ENCODE assay signal across 26 mouse cellular contexts in the genomic region with DNA sequence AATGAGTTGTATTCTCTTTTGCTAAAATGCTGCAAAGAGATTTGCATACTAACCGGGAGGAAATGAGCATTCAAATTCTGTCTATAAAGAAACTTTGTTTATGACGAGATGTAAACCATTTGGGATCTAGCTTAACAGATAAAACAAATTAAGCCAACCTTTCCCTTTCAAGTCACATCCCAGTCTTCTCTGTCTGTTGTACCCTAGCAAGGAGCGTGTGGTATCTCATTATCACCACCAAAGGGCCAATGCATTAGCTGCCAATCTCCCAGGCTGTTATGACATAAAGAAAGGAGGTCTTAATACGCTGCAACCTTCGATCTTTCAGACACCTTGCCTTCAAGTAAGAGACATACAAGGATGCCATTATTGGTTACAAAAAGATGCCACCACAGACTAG. TPM values are rescaled to one million over a fixed set of nuclear protein-coding genes. Genes with fewer than 3 reads are reported as not detected.
"Had no signal": no experiment of that assay in that cellular context is flagged by ENCODE, and none has a peak within 500 bp of the region (broad histone marks: within the 10 kb centered on the region; RNA-seq: fewer than 3 reads in every experiment).

No protein-coding gene starts in this region.

- H3K4me2 ChIP-seq: lung, embryonic 14.5 days; midbrain, embryonic 13.5 days; midbrain, embryonic 15.5 days; neural tube, embryonic 12.5 days; neural tube, embryonic 15.5 days had no signal

- H3K36me3 ChIP-seq: midbrain, embryonic 10.5 days; midbrain, embryonic 13.5 days; midbrain, embryonic 15.5 days; neural tube, embryonic 12.5 days; neural tube, embryonic 15.5 days had no signal

- H3K9me3 ChIP-seq: midbrain, embryonic 10.5 days; midbrain, embryonic 13.5 days; midbrain, embryonic 15.5 days; neural tube, embryonic 12.5 days; neural tube, embryonic 15.5 days had no signal

- H3K4me3 ChIP-seq: midbrain, embryonic 10.5 days; midbrain, embryonic 13.5 days; midbrain, embryonic 15.5 days; myocyte; neural tube, embryonic 12.5 days; neural tube, embryonic 15.5 days had no signal

- ATAC-seq: midbrain, embryonic 13.5 days; midbrain, embryonic 15.5 days had no signal

- H3K9ac ChIP-seq: lung, embryonic 14.5 days; midbrain, embryonic 13.5 days; midbrain, embryonic 15.5 days; neural tube, embryonic 12.5 days; neural tube, embryonic 15.5 days had no signal

- H3K27ac ChIP-seq: midbrain, embryonic 10.5 days; midbrain, embryonic 13.5 days; midbrain, embryonic 15.5 days; neural tube, embryonic 12.5 days; neural tube, embryonic 15.5 days had no signal

- H3K27me3 ChIP-seq: midbrain, embryonic 13.5 days; midbrain, embryonic 15.5 days; neural tube, embryonic 12.5 days; neural tube, embryonic 15.5 days had no signal

- DNase-seq: lung, adult 18-20 months; lung, embryonic 14.5 days; lung, postnatal 10 days; lung, postnatal 4 days; retina, postnatal 1 day; right cerebral cortex, adult 18-20 months; right cerebral cortex, postnatal 25 days; right cerebral cortex, postnatal 4 days; spleen, adult 18-20 months; thymus, adult 18-20 months; thymus, postnatal 14 days; thymus, postnatal 36 days had no signal

RNA-seq across cellular contexts. Expression of gene Tmem207, which starts 0.7 kb away (rescaled TPM):
- total RNA-seq: megakaryocyte, adult 5-6 weeks; megakaryocyte-erythroid progenitor cell, adult 5-6 weeks had no signal
- polyA plus RNA-seq: liver, embryonic 16.5 days; lung, embryonic 14.5 days; lung, embryonic 16.5 days; midbrain, embryonic 10.5 days; myocyte; small intestine, adult 2 months; stomach, embryonic 14.5 days; stomach, embryonic 16.5 days; thymus, postnatal 0 days had no signal
